Mouse (Mus musculus): ENCODE measurements around the gene Mthfs.
A peak's percentile ranks its signal among the peaks of the same experiment; 100 is the strongest.
"Not testable (repeated sequence)": the region's sequence is repeated elsewhere in the genome, so short reads cannot be mapped to it uniquely, and the experiment has no call there.

Mthfs gene

GRCm38 (mm10) chr9:89210353-89211064 lies at the start of gene Mthfs:
Gene Mthfs (plus strand): TSS chr9:89210676.
- DNase-seq (ENCODE audit: low spot score) = not testable (repeated sequence)

DNA sequence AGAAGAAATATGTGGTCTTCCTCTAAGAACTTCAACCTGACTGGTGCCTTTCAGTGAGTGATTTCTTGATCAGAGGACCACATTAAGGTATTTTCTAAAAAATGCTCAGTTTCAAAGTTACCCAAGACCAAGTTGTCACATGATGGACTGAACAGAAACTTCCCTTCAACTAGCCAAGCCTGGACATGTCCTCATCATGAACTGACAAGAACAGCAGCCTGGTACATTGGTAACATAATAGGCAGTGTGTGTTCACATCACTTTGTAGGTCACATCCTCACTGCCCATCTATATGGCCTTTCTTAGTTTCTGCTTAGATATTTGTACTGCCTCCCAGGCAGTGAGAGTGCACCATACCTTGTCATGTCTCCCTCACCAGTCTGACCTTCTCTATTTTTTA lies 37.9 kb upstream of the Mthfs start:
- DNase-seq (ENCODE audit: low spot score) = not testable (repeated sequence)

DNA sequence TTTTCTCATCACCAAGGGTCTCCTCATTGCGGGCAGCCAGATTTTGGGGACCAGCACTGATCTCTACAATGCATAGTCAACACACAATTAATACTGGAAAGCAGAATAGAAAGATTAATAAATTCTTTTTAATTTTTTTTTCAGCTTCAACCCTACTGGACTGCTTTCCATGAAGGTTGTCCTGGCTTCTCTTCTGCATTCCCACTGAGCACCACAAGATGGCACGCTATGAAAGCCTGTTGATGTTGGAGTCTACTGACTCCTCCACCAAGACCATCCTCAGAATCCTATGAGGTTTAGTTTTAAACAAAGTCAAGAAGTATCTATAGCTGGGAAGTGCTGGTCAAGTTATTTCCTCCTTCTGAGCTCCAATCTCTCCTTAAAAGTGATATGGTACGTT lies 31.6 kb upstream of the Mthfs start:
- peak; percentile 90 for DNase-seq (ENCODE audit: low spot score)

- not testable (repeated sequence) for DNase-seq (ENCODE audit: low spot score)
Observed at GRCm38 (mm10) chr9:89179469-89179868, 31.0 kb upstream of the Mthfs start.

- DNase-seq (ENCODE audit: low spot score) = not testable (repeated sequence)
Observed at GRCm38 (mm10) chr9:89187006-89187405, 23.5 kb upstream of the Mthfs start.

GRCm38 (mm10) chr9:89195483-89195882 lies 15.0 kb upstream of the Mthfs start:
- DNase-seq (ENCODE audit: low spot score) = not testable (repeated sequence)

DNA sequence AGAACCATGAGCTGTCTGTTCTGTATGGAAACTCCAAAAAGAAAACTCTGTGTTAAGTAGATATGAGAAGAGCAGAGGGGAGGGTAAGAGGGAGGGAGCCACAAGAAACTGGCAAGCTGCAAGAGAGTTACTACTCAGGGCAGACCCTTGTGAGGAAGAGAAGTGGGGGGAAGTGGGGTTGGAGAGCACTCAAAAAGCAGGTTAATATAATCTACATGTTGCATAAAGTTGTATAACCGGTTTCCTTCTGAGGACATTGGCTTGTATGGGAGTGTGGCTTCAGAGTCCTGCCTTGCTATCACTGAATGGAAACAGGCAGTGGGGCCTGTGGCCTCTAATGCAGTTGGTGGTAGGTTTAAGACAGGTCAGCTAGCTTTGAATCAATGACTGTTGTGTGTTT lies 13.0 kb upstream of the Mthfs start:
- not testable (repeated sequence) for DNase-seq (ENCODE audit: low spot score)

DNA sequence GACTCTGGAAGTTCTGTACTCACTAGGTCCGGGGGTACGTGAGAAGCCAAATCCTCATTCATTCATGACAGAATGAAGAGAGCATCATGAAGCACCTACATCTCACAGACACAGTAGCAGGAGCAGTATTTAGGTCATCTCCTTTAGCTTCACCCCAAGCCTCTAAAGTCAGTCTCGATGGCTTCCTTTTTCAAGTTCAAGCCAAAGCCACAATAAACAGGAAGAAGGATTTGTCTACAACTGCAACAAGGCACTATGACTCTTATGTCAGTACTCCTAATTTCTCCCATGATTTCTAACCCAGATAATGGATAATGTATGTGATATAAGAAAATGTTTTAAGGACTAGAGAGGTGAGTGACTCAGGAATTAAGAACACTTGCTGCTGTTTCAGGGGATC lies 12.1 kb upstream of the Mthfs start:
- DNase-seq (ENCODE audit: low spot score) = not testable (repeated sequence)

GRCm38 (mm10) chr9:89198969-89199416 lies 11.5 kb upstream of the Mthfs start, which contains the start of the genes Bcl2a1b and Gm29094:
Gene Bcl2a1b (plus strand): TSS chr9:89199209.
Gene Gm29094 (plus strand): TSS chr9:89199379.
- not testable (repeated sequence) for DNase-seq (ENCODE audit: low spot score)

DNA sequence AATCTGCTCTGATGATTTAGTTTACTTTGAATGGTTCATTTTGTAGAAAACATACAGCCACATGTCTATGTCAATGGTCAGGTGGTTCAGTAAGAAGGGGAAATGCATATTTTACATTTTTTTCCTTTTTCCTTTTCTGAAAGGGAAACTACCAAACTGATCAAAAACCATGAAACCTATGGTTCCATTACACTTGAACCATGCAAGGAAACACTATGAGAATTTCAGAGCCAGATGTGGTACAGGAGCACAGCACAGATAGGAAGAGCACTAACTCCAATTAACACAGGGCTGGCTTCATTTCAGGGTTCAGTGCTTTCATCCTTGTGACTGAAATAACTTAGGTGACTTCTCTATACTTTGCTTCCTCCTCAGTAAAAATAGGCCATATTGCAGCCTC lies 8.2 kb upstream of the Mthfs start:
- DNase-seq (ENCODE audit: low spot score) = not testable (repeated sequence)

DNA sequence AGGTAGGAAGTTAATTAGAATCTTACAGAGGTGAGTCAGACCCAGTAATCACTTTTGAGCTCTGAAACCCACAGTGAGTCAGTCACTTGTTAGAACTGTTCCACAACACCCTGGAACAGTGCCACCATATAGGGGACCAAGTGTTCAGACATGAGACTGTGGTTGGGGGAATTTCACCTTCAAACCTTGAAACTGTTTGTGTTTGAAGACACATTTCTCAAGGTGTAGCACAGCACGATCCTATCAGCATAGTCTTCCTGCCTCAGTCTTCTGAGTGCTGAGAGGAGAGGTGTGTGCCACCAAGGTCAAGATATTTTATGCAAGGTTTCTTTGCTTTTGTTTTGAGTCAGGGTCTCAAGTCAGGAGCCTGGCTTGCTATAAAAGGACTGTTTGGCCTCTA lies 1.5 kb upstream of the Mthfs start:
- not testable (repeated sequence) for DNase-seq (ENCODE audit: low spot score)

- peak; percentile 92 for DNase-seq (ENCODE audit: low spot score)
Observed at GRCm38 (mm10) chr9:89211065-89211858, 786 bp downstream of the Mthfs start.

DNA sequence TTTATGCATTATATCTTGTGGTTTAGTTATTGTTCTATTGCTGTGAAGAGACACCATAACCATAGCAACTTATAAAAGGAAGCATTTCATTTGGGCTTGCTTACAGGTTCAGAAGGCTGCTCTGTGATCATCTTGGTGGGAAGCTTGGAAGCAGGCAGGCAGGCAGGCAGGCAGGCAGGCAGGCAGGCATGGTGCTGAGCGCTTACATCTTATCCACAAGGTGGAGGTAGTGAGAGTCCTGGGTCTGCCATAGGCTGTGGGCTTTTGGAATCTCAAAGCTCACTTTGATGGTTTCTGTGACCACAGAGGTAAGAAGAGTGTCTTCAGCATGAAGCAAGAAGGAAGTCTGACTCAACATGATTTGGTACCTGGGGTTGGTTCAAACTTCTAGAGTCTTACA lies 2.0 kb downstream of the Mthfs start:
- DNase-seq (ENCODE audit: low spot score) = not testable (repeated sequence)

- not testable (repeated sequence) for DNase-seq (ENCODE audit: low spot score)
Observed at GRCm38 (mm10) chr9:89218174-89218573, 7.7 kb downstream of the Mthfs start.

DNA sequence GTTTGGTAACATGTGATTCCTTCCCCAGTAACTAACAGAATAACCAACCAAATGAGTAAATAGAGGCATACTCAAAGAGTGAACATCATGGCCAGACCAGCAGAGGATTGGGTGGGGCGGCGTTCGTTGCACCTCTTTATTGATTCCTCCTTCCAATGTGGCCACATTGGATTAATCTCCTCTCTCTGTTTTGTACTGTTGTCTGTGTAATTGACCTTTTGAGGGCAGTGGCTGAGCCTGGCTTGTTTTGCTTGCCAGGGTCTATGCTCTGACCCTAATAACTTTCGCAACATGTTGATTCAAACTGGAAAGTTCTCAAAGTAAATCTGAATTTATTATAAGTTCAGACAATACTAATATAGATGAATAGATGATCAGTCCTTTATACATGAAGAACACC lies 9.2 kb downstream of the Mthfs start:
- not testable (repeated sequence) for DNase-seq (ENCODE audit: low spot score)

GRCm38 (mm10) chr9:89220704-89221287 lies 10.3 kb downstream of the Mthfs start:
- DNase-seq (ENCODE audit: low spot score) = not testable (repeated sequence)

DNA sequence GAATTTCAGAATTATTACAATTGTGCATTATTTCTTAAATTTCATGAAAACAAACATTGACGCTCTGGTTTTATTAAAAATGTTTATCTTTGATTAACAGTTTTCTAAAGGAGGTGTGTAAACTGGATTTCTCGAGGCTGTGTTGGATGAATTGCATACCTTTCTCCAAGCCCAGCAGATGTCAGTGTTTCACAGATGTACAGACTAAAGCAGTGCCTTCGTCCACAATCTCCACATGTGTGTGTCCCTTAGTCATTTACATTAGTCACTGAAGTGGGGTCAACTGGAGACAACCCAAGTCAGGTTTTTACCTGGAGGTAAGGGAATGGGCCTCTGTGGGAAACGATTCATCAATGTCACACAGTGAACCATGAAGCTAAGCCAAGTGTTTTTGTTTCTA lies 15.6 kb downstream of the Mthfs start:
- DNase-seq (ENCODE audit: low spot score) = no peak

GRCm38 (mm10) chr9:89228122-89228521 lies 17.6 kb downstream of the Mthfs start:
- DNase-seq (ENCODE audit: low spot score) = no peak

- DNase-seq (ENCODE audit: low spot score) = peak; percentile 81
Observed at GRCm38 (mm10) chr9:89230897-89231497, 20.5 kb downstream of the Mthfs start.

GRCm38 (mm10) chr9:89237131-89237530 lies 26.7 kb downstream of the Mthfs start:
- not testable (repeated sequence) for DNase-seq (ENCODE audit: low spot score)

DNA sequence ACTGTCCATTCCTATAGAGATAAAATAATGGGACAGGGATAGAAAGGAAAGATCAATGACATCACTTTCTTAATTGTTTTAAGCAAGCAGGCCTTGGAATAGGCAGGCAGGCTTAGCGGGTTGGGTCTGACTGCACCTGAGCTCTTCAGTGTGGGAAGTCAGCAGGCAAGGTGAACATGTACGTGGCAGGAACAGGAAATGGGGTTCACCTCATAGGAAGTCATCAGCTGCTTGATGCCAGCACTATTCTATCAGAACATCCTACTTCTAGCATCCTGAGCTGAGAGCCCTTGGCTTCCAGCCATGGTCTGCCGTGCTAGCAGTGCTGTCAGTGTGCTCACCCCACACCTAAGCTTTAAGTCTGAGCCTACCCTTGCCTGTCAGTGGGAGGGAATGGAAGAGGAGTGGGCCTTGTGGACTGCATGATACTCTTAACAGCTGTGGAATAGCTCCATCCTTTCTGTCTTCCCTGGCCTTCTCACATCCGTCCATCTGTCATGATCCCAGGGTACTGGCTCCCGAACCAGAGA lies 28.6 kb downstream of the Mthfs start:
- not testable (repeated sequence) for DNase-seq (ENCODE audit: low spot score)

DNA sequence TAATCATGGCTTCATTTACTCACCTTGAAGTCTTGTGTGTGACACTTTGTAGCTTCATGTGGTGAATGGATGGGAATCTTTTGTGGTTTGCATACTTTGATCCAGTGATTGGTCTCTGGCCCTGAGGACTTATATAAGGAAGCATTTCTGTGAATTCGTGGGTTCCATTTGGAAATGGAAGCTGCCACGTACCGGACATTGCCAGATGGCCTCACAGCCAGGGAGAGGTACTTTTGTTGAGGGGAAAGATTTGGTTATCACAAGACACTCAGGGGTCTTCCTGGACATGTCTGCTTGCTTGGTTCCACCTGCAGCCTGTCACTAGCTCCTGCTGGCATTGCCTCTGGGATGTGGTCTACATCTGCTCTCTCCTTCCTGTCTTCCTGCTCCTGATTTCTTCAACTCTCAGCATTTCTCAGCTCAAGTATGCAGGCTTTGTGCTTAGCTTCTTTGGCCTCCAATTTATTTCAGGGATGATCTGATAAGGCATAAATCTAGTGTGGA lies 30.1 kb downstream of the Mthfs start:
- not testable (repeated sequence) for DNase-seq (ENCODE audit: low spot score)

Data from layer of hippocampus, adult 11-12 months (tissue).